In genomic region chr2:60697530-60697929, GRCm38 (mm10) we compare ENCODE assay signal across 12 mouse cellular contexts. TPM values are rescaled to one million over a fixed set of nuclear protein-coding genes. Genes with fewer than 3 reads are reported as not detected.
A peak's percentile ranks its signal among the peaks of the same experiment; 100 is the strongest.
DNase-seq lines count a peak whose midpoint lies in the region; ATAC-seq and TF ChIP-seq lines count a peak whose summit lies in the region.
"Had no signal": no experiment of that assay in that cellular context is flagged by ENCODE, and none has a peak within 500 bp of the region (broad histone marks: within the 10 kb centered on the region; RNA-seq: fewer than 3 reads in every experiment).

No protein-coding gene starts in this region.

- intact Hi-C loops in gastrocnemius, adult 2 months (cut with DNase I): no loop called here

- peak overlapping the region; percentile 85 for H3K27ac ChIP-seq in gastrocnemius, adult 2 months
- peak overlapping the region; percentile 87 for H3K27ac ChIP-seq in lung, embryonic 15.5 days
- H3K27ac ChIP-seq in heart, embryonic 16.5 days (ENCODE audit: low read length): peak overlapping the region; percentile 96
- H3K27ac ChIP-seq: liver, embryonic 15.5 days had no signal

- ATAC-seq in lung, embryonic 15.5 days (ENCODE audit: borderline replicate concordance, extremely low read depth, low FRiP score, low TSS enrichment): no peak
- ATAC-seq in heart, embryonic 16.5 days (replicated peaks; ENCODE audit: extremely low read depth, insufficient read depth, low FRiP score): no peak

- no peaks in the 10 kb centered on the region for H3K9me3 ChIP-seq in lung, embryonic 15.5 days
- no peaks in the 10 kb centered on the region for H3K9me3 ChIP-seq in heart, embryonic 16.5 days (replicated peaks; ENCODE audit: control insufficient read depth, low read length)
- H3K9me3 ChIP-seq: liver, embryonic 15.5 days had no signal

- H3K4me3 ChIP-seq in gastrocnemius, adult 2 months: no peak overlapping the region
- no peak overlapping the region for H3K4me3 ChIP-seq in lung, embryonic 15.5 days
- no peak overlapping the region for H3K4me3 ChIP-seq in lung, adult 2 months (replicated peaks; ENCODE audit: extremely low read depth, low read depth, low read length)
- no peak overlapping the region for H3K4me3 ChIP-seq in heart, embryonic 16.5 days (ENCODE audit: low read length)
- H3K4me3 ChIP-seq: liver, embryonic 15.5 days; myocyte had no signal

- no peak for TF ChIP-seq CTCF in gastrocnemius, adult 2 months (IDR thresholded peaks at IDR 0.05)
- TF ChIP-seq CTCF in lung, adult 2 months (IDR thresholded peaks at IDR 0.05; ENCODE audit: insufficient read depth, low read length): no peak

- WGBS in lung, embryonic 15.5 days: 72% methylated on average over 7 of the region's 7 CpGs
- WGBS in lung, adult 2 months: 66% methylated on average over 7 of the region's 7 CpGs
- 79% methylated on average over 7 of the region's 7 CpGs for WGBS in heart, embryonic 16.5 days

- no peak for TF ChIP-seq POLR2A in lung, adult 2 months (IDR thresholded peaks at IDR 0.05; ENCODE audit: borderline replicate concordance, extremely low read depth, low read depth, low read length)

- no peaks in the 10 kb centered on the region for H3K27me3 ChIP-seq in lung, embryonic 15.5 days
- no peaks in the 10 kb centered on the region for H3K27me3 ChIP-seq in heart, embryonic 16.5 days (ENCODE audit: control insufficient read depth, insufficient read depth, low read length)
- H3K27me3 ChIP-seq: liver, embryonic 15.5 days had no signal

- H3K4me2 ChIP-seq in lung, embryonic 15.5 days: no peak overlapping the region
- H3K4me2 ChIP-seq in heart, embryonic 16.5 days (ENCODE audit: low read depth, low read length): no peak overlapping the region
- H3K4me2 ChIP-seq: liver, embryonic 15.5 days had no signal

- H3K4me1 ChIP-seq in lung, embryonic 15.5 days: peaks cover 40% of the 10 kb centered on the region
- H3K4me1 ChIP-seq in lung, adult 2 months (ENCODE audit: control insufficient read depth, insufficient read depth, low read length): peaks cover 7% of the 10 kb centered on the region
- H3K4me1 ChIP-seq in heart, embryonic 16.5 days (ENCODE audit: control insufficient read depth, insufficient read depth, low read length): peaks cover 26% of the 10 kb centered on the region
- H3K4me1 ChIP-seq: liver, embryonic 15.5 days had no signal

- DNase-seq in gastrocnemius, adult 2 months: no peak
- no peak for DNase-seq in gastrocnemius, postnatal 25 days
- DNase-seq in lung, adult 2 months: no peak
- DNase-seq in retina, embryonic 14.5 days (ENCODE audit: low spot score): peak; percentile 34
- no peak for DNase-seq in adrenal gland, adult 8-10 months
- no peak for DNase-seq in liver
- DNase-seq: gastrocnemius, postnatal 36 days; thymus, postnatal 14 days had no signal

- no peaks in the 10 kb centered on the region for H3K36me3 ChIP-seq in lung, embryonic 15.5 days
- H3K36me3 ChIP-seq in heart, embryonic 16.5 days (ENCODE audit: control insufficient read depth, insufficient read depth): no peaks in the 10 kb centered on the region
- H3K36me3 ChIP-seq: liver, embryonic 15.5 days had no signal

- H3K9ac ChIP-seq in lung, embryonic 15.5 days: no peak overlapping the region
- no peak overlapping the region for H3K9ac ChIP-seq in heart, embryonic 16.5 days (ENCODE audit: low read length)
- H3K9ac ChIP-seq: liver, embryonic 15.5 days had no signal

RNA-seq across cellular contexts. Expression of gene Itgb6, which starts 24.9 kb away (rescaled TPM):
- 10 to 100 TPM; 18.3 to 50.1 TPM for total RNA-seq in gastrocnemius, adult 2 months (2021)
- total RNA-seq in gastrocnemius, postnatal 25 days (2021): 10 to 100 TPM; 19.1 to 26.1 TPM
- 6.4 and 7.3 TPM in 2 replicates for polyA plus RNA-seq in lung, embryonic 15.5 days (2015; fragmentation: Nextera tagmentation; extraction: Ambion mirVana)
- polyA plus RNA-seq in lung, adult 2 months (2012; rRNA removed): 22.8 and 28.9 TPM in 2 replicates
- 0.28 and 0.67 TPM in 2 replicates for polyA plus RNA-seq in heart, embryonic 16.5 days (2015; fragmentation: Nextera tagmentation; extraction: Ambion mirVana)
- total RNA-seq in adrenal gland, adult 8-10 months (2022): not detected

Comparison
In these comparisons a context has a peak if more than half of its experiments do, and no peak if none do; other contexts are left out.
1. RNA of gene Itgb6, which starts 24.9 kb away (total RNA-seq): 18.3 to 50.1 TPM in gastrocnemius, adult 2 months and 19.1 to 26.1 TPM in gastrocnemius, postnatal 25 days; not detected in adrenal gland, adult 8-10 months; every median in the first group is over 10 times any median in the second.
2. Peak in every context shown above with its lines, with median percentiles within 50 percentile points of each other: H3K27ac ChIP-seq.